Mouse (Mus musculus) testis, adult 2 months (tissue): Measurements from ENCODE around the gene Aar2.

ENCODE experiments used
- CTCF ChIP-seq: fragments of 200-500 bp; IDR thresholded peaks from 2 replicates; pipeline ENCODE4 v1.5.1; 2012; ENCODE audit warnings: low read depth, mild to moderate bottlenecking, inconsistent platforms, low read length, moderate library complexity; ENCODE audit not compliant: control insufficient read depth, insufficient read depth, insufficient replicate concordance
- POLR2A ChIP-seq: fragments of 200-500 bp; IDR thresholded peaks from 2 replicates; pipeline ENCODE4 v1.6.1; 2012; ENCODE audit warnings: low read depth, mild to moderate bottlenecking, inconsistent platforms, low read length, moderate library complexity; ENCODE audit not compliant: control insufficient read depth

DNA sequence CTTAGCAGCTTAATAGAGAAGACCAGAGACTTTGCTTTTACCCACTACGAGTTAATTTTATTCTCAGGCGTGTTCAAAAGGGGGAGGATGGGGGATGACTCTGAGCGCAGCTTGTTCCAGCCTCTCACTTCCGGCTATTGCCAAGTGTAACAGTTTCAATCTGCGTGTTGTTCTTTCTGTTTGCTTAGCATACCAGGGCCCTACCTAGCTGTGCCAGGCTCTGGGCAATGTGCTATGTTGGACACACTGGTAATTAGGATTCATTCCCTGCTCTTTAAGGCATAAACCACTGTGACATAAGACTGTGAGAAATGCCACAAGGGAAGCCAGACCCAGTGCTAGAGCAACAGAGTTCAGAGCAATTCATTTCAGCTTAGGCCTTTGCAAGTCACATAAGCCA lies 16.2 kb downstream of the Aar2 start:
- no peak for TF ChIP-seq POLR2A
- TF ChIP-seq CTCF = no peak
